Mouse (Mus musculus) neural tube, embryonic 15.5 days (tissue): ENCODE results near the gene Strip2. TPM values are rescaled to one million over a fixed set of nuclear protein-coding genes. Genes with fewer than 3 reads are reported as not detected.
A peak's percentile ranks its signal among the peaks of the same experiment; 100 is the strongest.

Experiments
- ATAC-seq: fragments of 200-750 bp; cut with Nextera tagmentation; 2 replicates; pipeline ENCODE4 v1.8.0; 2017; ENCODE audit warnings: mild to moderate bottlenecking, moderate TSS enrichment, moderate library complexity; ENCODE audit not compliant: low FRiP score
- H3K27ac ChIP-seq: fragments of 300-500 bp; sonication (generic); replicated peaks from 2 replicates; pipeline ENCODE4 v1.5.1; 2015; ENCODE audit warnings: mild to moderate bottlenecking, inconsistent platforms
- H3K27me3 ChIP-seq: fragments of 300-500 bp; sonication (generic); replicated peaks from 2 replicates; pipeline ENCODE4 v1.6.1; 2015; ENCODE audit warnings: inconsistent platforms
- H3K36me3 ChIP-seq: fragments of 300-500 bp; sonication (generic); 2 replicates; pipeline ENCODE4 v1.6.1; 2015; ENCODE audit warnings: inconsistent platforms
- H3K4me1 ChIP-seq: fragments of 300-500 bp; sonication (generic); 2 replicates; pipeline ENCODE4 v1.6.1; 2015; ENCODE audit warnings: inconsistent platforms
- H3K4me2 ChIP-seq: fragments of 300-500 bp; sonication (generic); 2 replicates; pipeline ENCODE4 v1.6.1; 2015; ENCODE audit warnings: inconsistent platforms, mild to moderate bottlenecking, moderate library complexity
- H3K4me3 ChIP-seq: fragments of 300-500 bp; sonication (generic); replicated peaks from 2 replicates; pipeline ENCODE4 v1.5.1; 2015; ENCODE audit warnings: mild to moderate bottlenecking, inconsistent platforms
- H3K9ac ChIP-seq: fragments of 300-500 bp; sonication (generic); replicated peaks from 2 replicates; pipeline ENCODE4 v1.6.1; 2015; ENCODE audit warnings: mild to moderate bottlenecking, inconsistent platforms
- H3K9me3 ChIP-seq: fragments of 300-500 bp; sonication (generic); replicated peaks from 2 replicates; pipeline ENCODE4 v1.6.1; 2016; ENCODE audit warnings: inconsistent platforms
- WGBS: fragments of 180-500 bp; shearing (Covaris S2); methylation state at CpG from one replicate; pipeline ENCODE4 v1.1.7; 2015; ENCODE audit warnings: mixed read lengths; 5-methylcytosine and 5-hydroxymethylcytosine counted together
- polyA plus RNA-seq: library from polyadenylated mRNA; unstranded; fragments of >200 nt; fragmentation: Nextera tagmentation; extraction: Ambion mirVana; gene quantifications from 2 replicates; pipeline ENCODE4 v1.2.1, GENCODE M21; 2015

Gene Strip2
- polyA plus RNA-seq, 1 experiment from 2014 or later, result 4.6 TPM

- 65% methylated on average over 8 of the region's 8 CpGs for WGBS
- H3K4me1 ChIP-seq, result no peaks in the 10 kb centered on the region
- no peaks in the 10 kb centered on the region for H3K36me3 ChIP-seq
- no peaks in the 10 kb centered on the region for H3K27me3 ChIP-seq
- H3K9me3 ChIP-seq, result no peaks in the 10 kb centered on the region
- no peak overlapping the region for H3K4me3 ChIP-seq
- no peak overlapping the region for H3K4me2 ChIP-seq
- ATAC-seq, result no peak
- no peak overlapping the region for H3K9ac ChIP-seq
- H3K27ac ChIP-seq, result no peak overlapping the region
These were observed 58.0 kb downstream of the Strip2 start for GRCm38 (mm10) chr6:29974836-29975235.

DNA sequence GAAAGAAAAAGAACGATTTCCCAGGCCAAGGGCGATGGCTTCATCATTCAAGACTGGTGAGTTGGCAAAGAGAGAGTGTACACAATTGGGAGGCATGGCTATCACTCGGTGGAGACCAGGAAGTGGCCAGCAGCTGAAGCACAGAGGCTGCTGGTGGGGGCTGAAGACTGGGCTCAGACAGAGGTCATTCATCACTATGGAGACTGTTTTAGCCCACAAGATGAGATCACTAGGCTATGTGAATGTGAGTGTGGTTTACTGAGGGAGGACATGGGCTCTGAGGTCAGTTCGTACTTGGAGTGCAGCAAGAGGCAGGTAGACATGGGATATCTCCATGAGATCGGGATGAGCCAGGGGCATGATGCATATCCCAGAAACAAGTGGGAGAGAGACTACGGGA is 63.6 kb downstream of the Strip2 start:
- H3K4me2 ChIP-seq, result no peak overlapping the region
- no peaks in the 10 kb centered on the region for H3K9me3 ChIP-seq
- peaks cover 7% of the 10 kb centered on the region; the same call in 1 of the 2 replicates for H3K4me1 ChIP-seq
- no peak overlapping the region for H3K4me3 ChIP-seq
- H3K9ac ChIP-seq, result no peak overlapping the region
- H3K36me3 ChIP-seq, result no peaks in the 10 kb centered on the region
- WGBS, result 89% methylated on average over 6 of the region's 6 CpGs
- ATAC-seq, result no peak
- 0 out of 2 replicates have a peak, but pooled peaks cover 4% of the 10 kb centered on the region for H3K27me3 ChIP-seq
- H3K27ac ChIP-seq, result no peak overlapping the region

- Histone ChIP-seq H3K4me2 (no peak overlapping the region), H3K4me3 (no peak overlapping the region), H3K36me3 (no peaks in the 10 kb centered on the region), H3K27ac (no peak overlapping the region), H3K9me3 (no peaks in the 10 kb centered on the region), H3K27me3 (peaks cover 15% of the 10 kb centered on the region; the same call in 1 of the 2 replicates), H3K9ac (no peak overlapping the region), H3K4me1 (peaks cover 12% of the 10 kb centered on the region; the same call in 1 of the 2 replicates)
- no peak for ATAC-seq
These were observed 65.0 kb downstream of the Strip2 start for GRCm38 (mm10) chr6:29981797-29982196.

GRCm38 (mm10) chr6:29985058-29985498 is 68.3 kb downstream of the Strip2 start:
- Histone ChIP-seq H3K27me3 (peaks cover 20% of the 10 kb centered on the region; the same call in 1 of the 2 replicates), H3K27ac (no peak overlapping the region), H3K9me3 (no peaks in the 10 kb centered on the region), H3K4me2 (peak overlapping the region; percentile 96), H3K9ac (peak overlapping the region; percentile 36), H3K4me3 (peak overlapping the region; percentile 49), H3K36me3 (no peaks in the 10 kb centered on the region), H3K4me1 (peaks cover 12% of the 10 kb centered on the region; the same call in 1 of the 2 replicates)
- under 1% methylated on average over 37 of the region's 37 CpGs for WGBS
- ATAC-seq, result peak; percentile 63; the same call in 1 of the 2 replicates

DNA sequence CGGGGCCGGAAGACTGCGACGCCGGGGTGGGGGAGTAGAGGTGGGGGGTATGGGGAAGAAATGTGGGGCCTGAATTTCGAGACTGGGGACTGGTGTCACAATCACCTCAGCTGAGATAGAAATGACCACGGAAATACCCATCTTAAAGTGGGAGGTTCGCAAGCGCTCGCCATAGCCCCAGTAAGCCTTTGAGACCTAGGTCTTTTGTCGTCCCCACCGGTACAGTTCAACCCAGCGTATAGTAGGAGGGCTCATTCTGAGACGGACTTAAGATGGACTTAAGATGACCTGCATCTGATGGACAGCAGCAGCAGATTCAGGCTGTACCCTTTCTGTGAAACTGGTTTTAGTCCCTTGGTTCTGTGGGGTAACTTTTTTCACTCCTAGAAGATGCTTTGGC is 68.7 kb downstream of the Strip2 start:
- Histone ChIP-seq H3K4me2 (peak overlapping the region; percentile 96), H3K36me3 (no peaks in the 10 kb centered on the region), H3K27me3 (peaks cover 20% of the 10 kb centered on the region; the same call in 1 of the 2 replicates), H3K4me3 (peak overlapping the region; percentile 49), H3K4me1 (peaks cover 12% of the 10 kb centered on the region; the same call in 1 of the 2 replicates), H3K27ac (no peak overlapping the region), H3K9me3 (no peaks in the 10 kb centered on the region), H3K9ac (peak overlapping the region; percentile 36)
- WGBS, result under 1% methylated on average over 14 of the region's 14 CpGs
- ATAC-seq, result no peak

DNA sequence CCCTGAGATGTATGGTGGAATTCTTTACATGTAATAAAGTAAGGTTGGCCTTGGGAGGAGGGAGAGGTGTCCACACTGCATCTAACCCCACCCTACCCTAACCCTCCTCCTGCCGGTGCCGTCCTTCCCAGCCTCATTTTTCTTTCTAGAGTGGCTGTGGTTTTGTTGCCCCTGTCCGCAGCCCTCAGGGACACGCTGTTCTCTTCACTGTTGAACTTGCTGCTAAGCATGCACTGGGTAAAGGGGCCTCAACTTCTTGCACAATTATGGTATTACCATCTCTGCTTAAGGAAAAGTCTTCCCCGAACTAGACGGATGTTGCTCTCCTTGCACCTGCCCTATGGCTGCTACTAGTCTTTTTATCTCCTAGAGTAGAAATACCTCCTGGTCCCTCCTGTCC is 69.2 kb downstream of the Strip2 start:
- H3K9ac ChIP-seq, result no peak overlapping the region
- H3K4me2 ChIP-seq, result peak overlapping the region; percentile 96
- H3K36me3 ChIP-seq, result no peaks in the 10 kb centered on the region
- H3K27me3 ChIP-seq, result peaks cover 20% of the 10 kb centered on the region; the same call in 1 of the 2 replicates
- WGBS, result 44% methylated on average over 6 of the region's 6 CpGs
- peaks cover 12% of the 10 kb centered on the region; the same call in 1 of the 2 replicates for H3K4me1 ChIP-seq
- peak overlapping the region; percentile 49 for H3K4me3 ChIP-seq
- no peak for ATAC-seq
- no peaks in the 10 kb centered on the region for H3K9me3 ChIP-seq
- no peak overlapping the region for H3K27ac ChIP-seq

- Histone ChIP-seq H3K4me2 (no peak overlapping the region), H3K9ac (no peak overlapping the region), H3K4me1 (peaks cover 12% of the 10 kb centered on the region; the same call in 1 of the 2 replicates), H3K27ac (no peak overlapping the region), H3K27me3 (peaks cover 20% of the 10 kb centered on the region; the same call in 1 of the 2 replicates), H3K4me3 (no peak overlapping the region), H3K36me3 (no peaks in the 10 kb centered on the region), H3K9me3 (no peaks in the 10 kb centered on the region)
- ATAC-seq, result no peak
- WGBS, result 52% methylated on average over 3 of the region's 3 CpGs
These were observed 70.4 kb downstream of the Strip2 start for GRCm38 (mm10) chr6:29987246-29987645.

DNA sequence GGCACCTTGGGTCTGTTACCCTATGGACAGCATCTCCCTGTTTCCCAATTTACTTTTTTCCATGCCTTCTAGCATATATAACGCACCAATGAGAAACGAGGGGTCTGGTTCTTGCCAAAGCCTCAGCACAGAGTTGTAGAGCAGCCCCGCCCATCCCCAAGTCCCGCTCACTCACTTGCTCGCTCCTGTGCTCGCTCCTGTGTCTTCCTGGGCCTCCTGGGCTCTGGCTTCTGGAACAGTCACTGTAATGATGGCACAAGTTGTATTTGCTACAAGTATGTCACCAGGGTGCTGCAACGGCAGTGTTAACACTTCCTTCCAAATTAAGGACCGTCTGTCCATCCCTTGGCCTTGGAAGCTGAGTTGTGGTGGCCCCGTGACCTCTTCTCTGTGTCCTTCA is 81.3 kb downstream of the Strip2 start:
- no peaks in the 10 kb centered on the region for H3K4me1 ChIP-seq
- no peak for ATAC-seq
- no peak overlapping the region for H3K4me3 ChIP-seq
- H3K4me2 ChIP-seq, result no peak overlapping the region
- H3K9me3 ChIP-seq, result no peaks in the 10 kb centered on the region
- H3K27me3 ChIP-seq, result no peaks in the 10 kb centered on the region
- WGBS, result 77% methylated on average over 9 of the region's 9 CpGs
- H3K9ac ChIP-seq, result no peak overlapping the region
- no peaks in the 10 kb centered on the region for H3K36me3 ChIP-seq
- H3K27ac ChIP-seq, result no peak overlapping the region

GRCm38 (mm10) chr6:29998771-29999170 is 82.0 kb downstream of the Strip2 start:
- H3K9ac ChIP-seq, result no peak overlapping the region
- H3K9me3 ChIP-seq, result no peaks in the 10 kb centered on the region
- H3K27ac ChIP-seq, result no peak overlapping the region
- no peak overlapping the region for H3K4me2 ChIP-seq
- WGBS, result 82% methylated on average over 4 of the region's 4 CpGs
- no peak for ATAC-seq
- H3K27me3 ChIP-seq, result no peaks in the 10 kb centered on the region
- no peaks in the 10 kb centered on the region for H3K4me1 ChIP-seq
- H3K36me3 ChIP-seq, result no peaks in the 10 kb centered on the region
- no peak overlapping the region for H3K4me3 ChIP-seq

DNA sequence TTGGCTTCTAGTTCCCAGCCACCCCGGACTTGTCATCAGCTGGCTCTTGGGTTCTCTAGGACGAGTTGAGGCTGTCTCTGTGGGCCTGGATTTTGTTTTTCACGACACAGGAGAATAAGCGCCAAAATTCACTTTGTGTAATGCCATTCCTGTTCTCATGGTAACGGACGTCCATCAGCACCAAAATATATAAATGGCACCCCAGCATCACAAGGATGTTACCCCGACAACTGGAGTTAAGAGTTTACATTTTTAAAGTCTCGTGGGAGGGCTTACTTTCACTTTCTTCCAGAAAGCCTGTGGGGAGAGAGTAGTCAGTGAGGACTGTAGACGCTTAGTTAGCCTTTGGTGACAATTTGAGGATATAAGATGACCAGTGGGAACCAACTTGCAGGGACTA is 85.8 kb downstream of the Strip2 start:
- Histone ChIP-seq H3K9ac (no peak overlapping the region), H3K4me2 (no peak overlapping the region), H3K4me3 (no peak overlapping the region), H3K9me3 (no peaks in the 10 kb centered on the region), H3K4me1 (no peaks in the 10 kb centered on the region), H3K27me3 (no peaks in the 10 kb centered on the region), H3K36me3 (no peaks in the 10 kb centered on the region), H3K27ac (no peak overlapping the region)
- 75% methylated on average over 9 of the region's 9 CpGs for WGBS
- no peak for ATAC-seq

DNA sequence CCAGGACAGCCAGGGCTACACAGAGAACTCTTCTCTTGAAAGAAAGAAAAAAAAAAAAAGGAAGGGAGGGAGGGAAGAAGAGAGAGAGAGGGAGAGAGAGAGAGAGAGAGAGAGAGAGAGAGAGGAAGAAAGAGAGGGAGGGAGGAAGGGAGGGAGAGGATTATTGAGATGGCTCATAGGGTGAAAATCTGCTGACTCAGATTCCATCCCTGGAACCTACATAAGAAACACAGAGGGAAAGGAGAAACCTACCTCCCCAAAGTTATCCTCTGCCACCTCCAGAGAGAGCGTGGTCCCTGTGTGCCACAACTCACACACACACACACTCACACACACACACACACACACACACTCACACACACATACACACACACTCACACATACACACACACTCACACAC is 89.0 kb downstream of the Strip2 start:
- Histone ChIP-seq H3K4me2 (no peak overlapping the region), H3K4me1 (no peaks in the 10 kb centered on the region), H3K36me3 (no peaks in the 10 kb centered on the region), H3K9ac (no peak overlapping the region), H3K27me3 (no peaks in the 10 kb centered on the region), H3K4me3 (no peak overlapping the region), H3K9me3 (no peaks in the 10 kb centered on the region), H3K27ac (no peak overlapping the region)
- 83% methylated on average over 1 of the region's 1 CpGs for WGBS
- no peak for ATAC-seq

- no peaks in the 10 kb centered on the region for H3K27me3 ChIP-seq
- no peaks in the 10 kb centered on the region for H3K9me3 ChIP-seq
- no peak overlapping the region for H3K27ac ChIP-seq
- H3K4me2 ChIP-seq, result no peak overlapping the region
- no peak overlapping the region for H3K9ac ChIP-seq
- no peaks in the 10 kb centered on the region for H3K36me3 ChIP-seq
- H3K4me1 ChIP-seq, result no peaks in the 10 kb centered on the region
- WGBS, result 81% methylated on average over 7 of the region's 7 CpGs
- no peak for ATAC-seq
- no peak overlapping the region for H3K4me3 ChIP-seq
These were observed 92.4 kb downstream of the Strip2 start for GRCm38 (mm10) chr6:30009204-30009603.
